Mouse (Mus musculus) layer of hippocampus, adult 2 months (tissue): ENCODE measurements around the gene Tmem191c. TPM values are rescaled to one million over a fixed set of nuclear protein-coding genes. Genes with fewer than 3 reads are reported as not detected.
A peak's percentile ranks its signal among the peaks of the same experiment; 100 is the strongest.

ENCODE experiments used
- DNase-seq, 2 experiments: peaks; one replicate each; pipeline ENCODE4 v3.0.0; 2022; ENCODE audit warnings: low spot score in 2 of 2
- H3K27ac ChIP-seq: fragments of 200-600 bp; 2 replicates; pipeline ENCODE4 v1.8.1; 2022
- H3K4me3 ChIP-seq: fragments of 200-600 bp; 2 replicates; pipeline ENCODE4 v1.8.1; 2022; ENCODE audit warnings: mild to moderate bottlenecking
- CTCF ChIP-seq: fragments of 200-600 bp; conservative IDR thresholded peaks from 2 replicates; pipeline ENCODE4 v1.8.1; 2022; ENCODE audit warnings: antibody characterized with exemption, mild to moderate bottlenecking, moderate library complexity
- total RNA-seq, 2 experiments: library from RNA; stranded (reverse); gene quantifications; 2 replicates each; pipeline ENCODE4 v1.2.3; 2021

The Tmem191c gene
- total RNA-seq, 2 experiments from 2014 or later: 98.5 to 116 TPM

DNA sequence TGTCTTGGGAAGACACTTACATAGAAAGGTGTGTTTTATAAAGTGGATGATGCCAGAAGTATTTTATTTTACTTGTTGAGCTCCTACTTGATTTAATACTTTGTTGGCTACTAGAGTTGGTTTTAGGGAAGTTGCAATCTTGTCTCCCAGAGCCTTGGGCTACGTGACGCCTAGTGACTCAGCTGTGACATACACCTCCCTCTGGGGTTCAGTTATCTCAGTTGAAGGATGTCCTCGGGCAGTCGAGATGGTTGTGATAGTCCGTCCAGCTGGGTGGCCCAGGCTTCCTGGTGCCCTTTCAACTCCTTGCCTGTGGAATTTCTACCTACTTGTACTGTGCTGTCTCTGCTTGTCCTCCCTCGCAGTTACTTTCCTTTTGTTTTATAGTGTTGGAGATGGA lies 26.7 kb upstream of the Tmem191c start:
- DNase-seq: no peak
- H3K27ac ChIP-seq: no peak overlapping the region
- TF ChIP-seq CTCF: no peak
- no peak overlapping the region for H3K4me3 ChIP-seq

DNA sequence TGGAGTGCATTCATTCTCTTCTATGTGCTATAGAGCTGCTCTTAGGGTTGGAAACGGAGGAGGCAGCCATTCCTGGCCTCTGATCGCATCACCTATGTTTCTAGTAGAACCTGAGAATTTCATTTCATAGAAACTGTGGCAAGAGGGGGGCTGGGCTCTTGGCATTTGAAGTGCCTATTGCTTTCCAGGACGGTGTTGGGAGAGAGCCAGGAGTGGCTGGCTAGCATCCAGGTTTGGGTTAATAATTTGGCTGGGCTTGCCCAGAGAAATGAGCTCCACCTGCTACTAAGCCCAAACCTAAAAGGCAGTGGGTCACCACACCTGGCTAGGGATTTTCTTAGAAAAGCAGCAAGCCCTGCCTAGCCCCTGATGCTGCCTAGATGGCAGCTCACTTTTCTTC lies 24.3 kb upstream of the Tmem191c start:
- no peak for TF ChIP-seq CTCF
- peak in 1 of 2 experiments; percentile 43 for DNase-seq
- Histone ChIP-seq H3K27ac (no peak overlapping the region), H3K4me3 (no peak overlapping the region)

DNA sequence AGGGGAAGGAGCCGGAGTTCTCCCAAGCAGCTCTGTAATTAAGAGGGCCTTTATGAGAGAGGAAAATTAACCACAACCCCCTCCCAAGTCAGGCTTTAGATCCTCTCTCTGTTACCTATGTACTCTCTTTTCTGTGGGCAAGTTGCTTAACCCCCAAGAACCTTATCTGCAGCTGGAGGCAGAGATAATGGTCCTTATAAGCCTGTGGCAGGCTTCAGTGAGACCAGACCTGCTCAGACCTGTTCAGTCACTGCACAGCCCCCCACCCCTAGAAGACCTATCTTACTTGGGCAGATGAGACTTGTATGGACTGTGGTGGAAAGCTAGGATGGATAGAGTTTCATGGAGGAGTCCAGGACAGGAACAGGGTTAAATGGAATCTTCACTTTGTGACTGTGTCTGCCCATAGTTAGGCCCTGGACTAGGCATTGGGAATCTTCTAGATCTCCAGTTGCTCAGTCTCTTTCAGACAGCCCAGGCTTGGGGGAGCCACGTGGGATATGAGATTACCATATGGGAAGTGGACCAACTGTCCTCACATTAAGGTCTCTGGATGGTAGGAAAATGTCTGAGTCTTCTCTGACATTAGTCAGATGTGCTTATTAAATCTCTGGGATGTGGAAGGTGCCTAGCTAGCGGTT lies 23.7 kb upstream of the Tmem191c start:
- Histone ChIP-seq H3K4me3 (no peak overlapping the region), H3K27ac (no peak overlapping the region)
- no peak for DNase-seq
- TF ChIP-seq CTCF: no peak

DNA sequence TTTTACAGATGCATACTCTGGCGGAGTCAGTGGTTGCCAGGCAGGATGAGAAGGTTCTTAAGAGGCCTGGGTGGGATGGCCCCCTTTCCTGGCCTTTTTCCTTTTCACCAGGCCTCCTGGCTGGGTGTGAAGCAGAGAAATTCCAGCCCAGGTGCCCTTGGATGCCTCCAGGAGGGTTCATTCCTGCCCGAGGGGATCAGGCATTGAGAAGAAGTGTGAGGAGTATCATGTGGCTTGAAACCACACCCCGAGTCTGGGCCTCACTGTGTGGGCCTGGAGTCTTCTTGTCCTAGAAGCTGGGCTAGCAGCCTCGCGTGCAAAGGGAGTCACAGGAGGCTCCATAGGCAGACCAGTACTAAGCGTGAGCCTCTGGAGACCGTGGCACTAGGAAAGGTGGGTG lies 23.0 kb upstream of the Tmem191c start:
- H3K4me3 ChIP-seq: no peak overlapping the region
- H3K27ac ChIP-seq: no peak overlapping the region
- no peak for TF ChIP-seq CTCF
- DNase-seq: no peak

DNA sequence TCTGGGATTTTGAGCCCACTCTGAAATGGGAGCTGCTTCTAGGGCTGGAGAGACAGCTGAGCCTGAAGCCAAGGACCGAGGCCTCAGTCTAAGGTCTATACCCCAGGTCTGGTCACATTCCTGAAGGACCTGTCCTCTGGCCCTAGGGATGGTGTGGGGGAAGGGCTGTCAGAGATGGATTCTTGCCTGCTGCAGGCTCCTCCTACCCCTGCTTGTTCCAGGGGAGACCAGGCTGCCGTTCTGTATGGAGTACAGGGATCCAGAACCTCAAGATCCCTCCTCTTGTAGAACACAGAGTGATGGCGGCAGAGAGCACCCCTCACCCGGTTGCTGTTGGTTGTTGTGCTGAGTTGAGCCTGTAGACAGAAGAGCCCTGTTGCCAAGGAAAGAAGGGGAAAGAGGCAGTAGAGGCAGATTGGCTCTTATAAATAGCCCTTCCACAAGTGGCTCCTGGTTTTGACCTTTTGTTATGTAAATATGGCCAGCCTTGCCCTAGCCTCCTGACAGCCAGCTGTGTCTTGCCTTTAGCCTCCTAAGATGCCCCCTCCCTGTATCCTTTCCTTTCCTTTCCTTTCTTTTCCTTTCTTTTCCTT lies 21.8 kb upstream of the Tmem191c start:
- TF ChIP-seq CTCF: no peak
- no peak for DNase-seq
- Histone ChIP-seq H3K4me3 (no peak overlapping the region), H3K27ac (no peak overlapping the region; the same call in 1 of the 2 replicates)

DNA sequence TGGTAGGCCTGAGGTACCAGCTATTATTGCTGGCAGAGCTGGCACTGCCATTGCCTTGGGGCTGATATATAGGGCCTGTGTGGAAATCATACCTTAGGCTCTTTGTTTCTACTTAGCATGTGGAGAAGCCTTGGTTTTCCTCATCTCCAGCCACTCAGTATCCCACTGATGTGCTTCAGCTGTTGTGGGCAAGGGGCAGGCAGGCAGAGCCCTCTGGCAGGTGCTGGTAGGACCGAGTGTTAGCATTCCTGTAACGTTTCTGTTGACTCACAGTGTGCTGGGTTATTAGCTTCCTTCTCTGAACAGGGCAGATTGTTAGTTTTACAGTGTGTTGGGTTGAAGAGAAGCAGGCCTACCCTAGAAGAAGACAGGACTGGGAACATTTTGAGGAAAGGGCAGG lies 20.6 kb upstream of the Tmem191c start:
- H3K4me3 ChIP-seq: no peak overlapping the region
- DNase-seq: no peak
- TF ChIP-seq CTCF: no peak
- H3K27ac ChIP-seq: no peak overlapping the region

DNA sequence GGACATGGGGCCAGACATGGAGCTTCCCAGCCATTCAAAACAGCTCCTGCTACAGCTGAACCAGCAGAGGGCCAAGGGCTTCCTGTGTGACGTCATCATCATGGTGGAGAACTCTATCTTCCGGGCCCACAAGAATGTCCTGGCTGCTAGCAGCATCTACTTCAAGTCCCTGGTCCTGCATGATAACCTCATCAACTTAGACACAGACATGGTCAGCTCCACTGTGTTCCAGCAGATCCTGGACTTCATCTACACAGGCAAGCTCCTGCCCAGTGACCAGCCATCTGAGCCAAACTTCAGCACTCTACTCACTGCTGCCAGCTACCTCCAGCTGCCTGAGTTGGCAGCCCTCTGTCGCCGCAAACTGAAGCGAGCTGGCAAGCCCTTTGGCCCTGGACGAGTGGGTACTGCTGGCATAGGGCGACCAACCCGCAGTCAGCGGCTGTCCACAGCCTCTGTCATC lies 18.5 kb upstream of the Tmem191c start:
- peak; percentile 49 for TF ChIP-seq CTCF
- DNase-seq: peak in 1 of 2 experiments; percentile 34

DNA sequence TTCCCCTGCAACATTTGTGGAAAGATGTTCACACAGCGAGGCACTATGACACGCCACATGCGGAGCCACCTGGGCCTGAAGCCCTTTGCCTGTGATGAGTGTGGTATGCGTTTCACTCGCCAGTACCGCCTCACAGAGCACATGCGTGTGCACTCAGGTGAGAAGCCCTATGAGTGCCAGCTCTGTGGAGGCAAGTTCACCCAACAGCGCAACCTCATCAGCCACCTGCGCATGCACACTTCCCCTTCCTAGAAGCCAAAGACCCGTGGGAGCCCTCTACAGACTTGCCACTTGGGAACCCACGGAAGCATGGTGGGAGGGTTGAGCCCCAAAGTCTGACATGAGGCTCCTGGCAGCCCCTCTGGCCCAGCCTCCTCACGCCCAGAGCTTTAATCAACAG lies 17.0 kb upstream of the Tmem191c start:
- no peak for DNase-seq
- Histone ChIP-seq H3K4me3 (no peak overlapping the region), H3K27ac (no peak overlapping the region)
- no peak for TF ChIP-seq CTCF

More for the DNA sequence above, 18.5 kb upstream of the Tmem191c start:
- Histone ChIP-seq H3K4me3 (no peak overlapping the region), H3K27ac (no peak overlapping the region)

DNA sequence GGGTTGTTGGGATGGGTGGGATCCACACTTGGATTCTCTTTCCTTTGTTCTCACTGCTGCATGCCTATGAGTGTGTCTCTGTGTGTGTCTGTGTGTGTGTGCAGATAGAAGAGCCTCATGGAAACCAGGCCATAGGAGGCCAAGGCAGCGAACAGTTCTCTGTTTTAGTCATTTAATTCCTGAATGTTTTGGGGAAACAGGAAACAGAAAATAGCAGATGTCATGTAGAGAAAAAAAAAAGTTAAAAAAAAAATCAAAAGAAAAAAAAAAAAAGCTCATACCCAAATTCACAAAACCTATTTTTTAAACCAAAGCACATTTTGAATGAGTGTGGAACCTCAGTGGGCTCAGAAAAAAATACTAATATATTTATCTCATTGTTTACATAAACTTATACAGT lies 14.5 kb upstream of the Tmem191c start:
- DNase-seq: no peak
- no peak for TF ChIP-seq CTCF
- peak overlapping the region; percentile 37 for H3K27ac ChIP-seq
- no peak overlapping the region for H3K4me3 ChIP-seq

DNA sequence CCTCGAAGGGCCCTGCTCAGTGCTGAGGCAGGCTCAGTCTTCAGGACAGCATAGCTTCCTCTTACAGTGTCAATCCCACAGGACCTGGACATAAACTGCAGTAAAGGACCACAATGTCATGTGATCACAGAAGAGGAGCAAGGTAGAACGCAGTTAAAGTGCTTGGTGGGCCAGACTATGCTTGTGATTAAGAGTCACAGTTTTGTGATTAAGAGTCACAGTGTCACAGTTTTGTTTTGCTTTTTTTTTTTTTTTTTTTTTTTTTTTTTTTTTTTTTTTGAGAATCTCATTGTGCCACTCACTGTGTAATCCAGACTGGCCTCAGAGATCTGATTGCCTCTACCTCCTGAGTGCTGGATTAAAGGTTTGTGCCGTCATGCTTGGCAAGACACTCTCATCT lies 9.8 kb upstream of the Tmem191c start:
- no peak for DNase-seq
- Histone ChIP-seq H3K27ac (no peak overlapping the region), H3K4me3 (no peak overlapping the region)
- no peak for TF ChIP-seq CTCF

DNA sequence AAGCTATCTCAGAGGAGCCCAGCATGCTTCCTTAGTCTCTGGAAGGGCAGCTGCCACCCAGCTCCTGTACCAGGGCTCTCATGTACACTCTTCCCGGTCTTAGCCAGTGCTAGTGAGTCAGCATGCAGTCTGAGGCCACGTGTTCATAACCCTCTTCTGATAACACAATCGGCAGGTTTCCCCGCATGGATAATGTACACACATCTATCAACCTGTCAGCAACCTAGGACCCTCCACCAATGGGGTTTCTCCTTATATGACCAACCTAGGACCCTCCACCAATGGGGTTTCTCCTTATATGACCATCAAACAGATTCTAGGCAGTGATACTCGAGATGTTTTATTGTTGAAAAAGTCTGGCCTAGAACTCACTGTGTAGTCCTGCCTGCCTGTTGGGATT lies 7.9 kb upstream of the Tmem191c start:
- H3K27ac ChIP-seq: no peak overlapping the region
- no peak overlapping the region for H3K4me3 ChIP-seq
- no peak for DNase-seq
- no peak for TF ChIP-seq CTCF

DNA sequence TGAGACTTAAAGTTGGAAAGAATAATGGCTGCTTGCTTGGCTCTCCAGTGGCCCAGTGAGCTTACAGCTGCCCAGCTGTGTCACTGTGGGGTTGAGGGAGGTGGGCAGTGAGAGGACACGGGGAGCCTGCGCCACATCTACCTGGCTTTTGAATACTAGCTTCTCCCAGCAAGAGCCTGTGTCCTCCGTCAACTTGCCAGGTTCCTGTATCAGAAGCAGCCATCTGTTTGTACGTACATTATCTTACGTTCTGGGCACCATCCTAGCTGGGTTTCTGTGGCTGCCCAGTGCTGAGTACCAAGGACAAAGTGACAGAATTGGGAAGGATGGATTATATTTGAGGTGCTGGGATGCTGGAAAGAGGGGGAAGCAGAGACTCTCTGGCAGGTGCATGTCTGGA lies 6.0 kb upstream of the Tmem191c start:
- H3K4me3 ChIP-seq: no peak overlapping the region
- TF ChIP-seq CTCF: no peak
- no peak overlapping the region for H3K27ac ChIP-seq
- DNase-seq: no peak

DNA sequence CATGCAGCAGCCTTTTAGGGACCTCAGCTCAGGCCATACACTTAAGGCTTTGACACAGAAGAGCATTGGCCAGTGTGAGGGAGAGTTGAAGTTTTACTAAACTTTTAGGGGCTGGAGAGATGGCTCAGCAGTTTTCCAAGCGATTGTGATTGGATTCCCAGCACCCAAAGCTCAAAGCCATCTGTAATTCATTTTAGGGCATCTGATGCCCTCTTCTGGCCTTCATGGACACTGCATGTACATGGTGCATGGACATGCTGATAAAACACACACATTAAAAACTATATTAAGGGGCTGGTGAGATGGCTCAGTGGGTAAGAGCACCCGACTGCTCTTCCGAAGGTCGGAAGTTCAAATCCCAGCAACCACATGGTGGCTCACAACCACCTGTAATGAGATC lies 4.8 kb upstream of the Tmem191c start:
- Histone ChIP-seq H3K27ac (no peak overlapping the region), H3K4me3 (no peak overlapping the region)
- TF ChIP-seq CTCF: peak; percentile 75
- DNase-seq: peak in 1 of 2 experiments; percentile 42

DNA sequence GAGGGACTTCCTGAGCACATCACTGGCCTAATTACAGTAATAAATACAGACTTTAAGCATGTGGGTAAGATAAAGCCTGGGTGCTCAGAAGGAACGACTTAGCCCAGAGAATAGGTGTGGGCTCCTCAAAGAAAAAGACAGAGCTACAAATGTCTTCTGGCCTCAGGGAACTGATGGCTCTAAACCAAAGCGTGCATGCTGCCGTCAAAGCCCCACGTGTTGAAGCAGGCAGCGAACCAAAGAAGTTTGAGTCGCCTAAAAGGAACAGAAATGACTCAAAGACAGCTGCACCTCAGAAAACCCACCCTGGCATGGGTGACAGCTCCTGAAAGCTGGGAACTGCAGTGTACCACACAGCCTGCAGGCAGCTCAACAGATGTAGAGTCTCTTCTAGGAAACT lies 4.0 kb upstream of the Tmem191c start:
- no peak overlapping the region for H3K27ac ChIP-seq
- no peak for TF ChIP-seq CTCF
- DNase-seq: no peak
- H3K4me3 ChIP-seq: no peak overlapping the region
